ENCODE assay signal across 8 mouse cellular contexts in genomic region chr14:25695059-25695458, GRCm38 (mm10). TPM values are rescaled to one million over a fixed set of nuclear protein-coding genes. Genes with fewer than 3 reads are reported as not detected.
DNase-seq lines count a peak whose midpoint lies in the region; ATAC-seq and TF ChIP-seq lines count a peak whose summit lies in the region.

No protein-coding gene starts in this region.

- peaks cover 47% of the 10 kb centered on the region for H3K36me3 ChIP-seq in heart, embryonic 12.5 days
- H3K36me3 ChIP-seq in G1E (replicated peaks) = peaks cover 50% of the 10 kb centered on the region
- H3K36me3 ChIP-seq in heart, postnatal 0 days (replicated peaks; ENCODE audit: control insufficient read depth, insufficient read depth, low read length) = peaks cover 42% of the 10 kb centered on the region

- TF ChIP-seq EP300 in heart, postnatal 0 days (IDR thresholded peaks at IDR 0.05; ENCODE audit: low read depth) = no peak

- H3K27ac ChIP-seq in heart, embryonic 12.5 days (ENCODE audit: poor library complexity, severe bottlenecking) = 0 out of 2 replicates have a peak overlapping the region, but pooled peaks have one; percentile 31
- peak overlapping the region; percentile 92; the same call in 1 of the 2 replicates for H3K27ac ChIP-seq in heart, postnatal 0 days (ENCODE audit: low read depth)

- no peak for ATAC-seq in heart, embryonic 12.5 days (ENCODE audit: insufficient number of reproducible peaks, low FRiP score)
- ATAC-seq in G1E (ENCODE audit: extremely low read depth, insufficient number of reproducible peaks, low FRiP score, poor library complexity, severe bottlenecking) = peak; percentile 6; the same call in 1 of the 2 replicates
- no peak for ATAC-seq in heart, postnatal 0 days (ENCODE audit: insufficient read depth, low read depth)
- peak; percentile 72 for ATAC-seq in megakaryocyte progenitor cell, adult 5-6 weeks (replicated peaks; ENCODE audit: poor library complexity)

- H3K9ac ChIP-seq in heart, embryonic 12.5 days = peak overlapping the region; percentile 81
- peak overlapping the region; percentile 87 for H3K9ac ChIP-seq in heart, postnatal 0 days (replicated peaks; ENCODE audit: low read depth, low read length)

- TF ChIP-seq CTCF in G1E (IDR thresholded peaks at IDR 0.05; ENCODE audit: low read depth, low read length) = no peak
- TF ChIP-seq CTCF in heart, postnatal 0 days (IDR thresholded peaks at IDR 0.05; ENCODE audit: low read depth) = no peak

- H3K9me3 ChIP-seq in heart, embryonic 12.5 days (replicated peaks) = no peaks in the 10 kb centered on the region
- no peaks in the 10 kb centered on the region for H3K9me3 ChIP-seq in G1E (replicated peaks)
- H3K9me3 ChIP-seq in heart, postnatal 0 days (replicated peaks; ENCODE audit: control insufficient read depth, low read length) = no peaks in the 10 kb centered on the region

- H3K4me3 ChIP-seq in heart, embryonic 12.5 days = peak overlapping the region; percentile 71
- H3K4me3 ChIP-seq in G1E (ENCODE audit: low read depth, low read length) = peak overlapping the region; percentile 86
- H3K4me3 ChIP-seq in heart, postnatal 0 days (ENCODE audit: low read depth, low read length) = peak overlapping the region; percentile 93

- no peaks in the 10 kb centered on the region for H3K27me3 ChIP-seq in heart, embryonic 12.5 days (replicated peaks)
- peaks cover 4% of the 10 kb centered on the region; the same call in 1 of the 2 replicates for H3K27me3 ChIP-seq in G1E (ENCODE audit: insufficient read depth, low read length)
- no peaks in the 10 kb centered on the region for H3K27me3 ChIP-seq in heart, postnatal 0 days (ENCODE audit: control insufficient read depth, insufficient read depth, low read length)

- peaks cover 30% of the 10 kb centered on the region for H3K4me1 ChIP-seq in heart, embryonic 12.5 days (replicated peaks)
- peaks cover 26% of the 10 kb centered on the region for H3K4me1 ChIP-seq in G1E (ENCODE audit: insufficient read depth, low read depth, low read length)
- H3K4me1 ChIP-seq in heart, postnatal 0 days (ENCODE audit: control insufficient read depth, insufficient read depth) = peaks cover 22% of the 10 kb centered on the region

- intact Hi-C loops in heart, postnatal 14 days (cut with DNase I) = loop anchor here (2.0 to 10.0 kb wide), 2 partner anchors 30 to 1200 kb away; no protein-coding TSS in a partner anchor

- no peak for DNase-seq in heart, postnatal 14 days
- DNase-seq in G1E (ENCODE audit: low spot score) = peak; percentile 42
- no peak for DNase-seq in heart, postnatal 0 days (ENCODE audit: low spot score)
- no peak for DNase-seq in frontal cortex, postnatal 25 days (ENCODE audit: low spot score in 2 of 2)
- no peak for DNase-seq in embryo, embryonic 10.5 days (ENCODE audit: low spot score)
- DNase-seq in urinary bladder, postnatal 10 days (ENCODE audit: low spot score) = no peak

- H3K4me2 ChIP-seq in heart, embryonic 12.5 days = peak overlapping the region; percentile 87
- H3K4me2 ChIP-seq in heart, postnatal 0 days (ENCODE audit: low read depth, low read length) = peak overlapping the region; percentile 86

- 51% methylated on average over 6 of the region's 6 CpGs for whole genome bisulfite sequencing in heart, embryonic 12.5 days
- 19% methylated on average over 6 of the region's 6 CpGs for WGBS in heart, postnatal 0 days

RNA-seq across cellular contexts. Expression of gene Ppif, which starts 1.1 kb away (rescaled TPM):
- polyA plus RNA-seq in heart, embryonic 12.5 days (2016; fragmentation: Nextera tagmentation; extraction: Ambion mirVana) = 101 and 104 TPM in 2 replicates
- 100 to 1,000 TPM; 238 to 261 TPM for total RNA-seq in heart, postnatal 14 days (2021)
- total RNA-seq in G1E (2014; fragmentation: Nextera tagmentation) (55.6 and 74.2 TPM in 2 replicates), G1E (2017) (13.9 and 15.0 TPM in 2 replicates)
- polyA plus RNA-seq in G1E (2012) = 41.0 and 52.7 TPM in 2 replicates
- total RNA-seq in heart, postnatal 0 days (2014; rRNA removed; ENCODE audit: low replicate concordance) = 205 and 222 TPM in 2 replicates
- polyA plus RNA-seq in heart, postnatal 0 days (2015; fragmentation: Nextera tagmentation; extraction: Ambion mirVana) = 140 and 151 TPM in 2 replicates
- total RNA-seq in megakaryocyte progenitor cell, adult 5-6 weeks (2015) = 87.8 and 114 TPM in 2 replicates
- 20.4 and 31.9 TPM in 2 replicates for total RNA-seq in megakaryocyte progenitor cell, adult 5-6 weeks (2017)

Comparison
In these comparisons a context has a peak if more than half of its experiments do, and no peak if none do; other contexts are left out.
1. ATAC-seq: peak in G1E (single experiment) and megakaryocyte progenitor cell, adult 5-6 weeks (single experiment); none in heart, embryonic 12.5 days (single experiment) and heart, postnatal 0 days (single experiment).
2. Peak in every context shown above with its lines, with median percentiles within 50 percentile points of each other: H3K4me3 ChIP-seq.